Mouse (Mus musculus) gastrocnemius, postnatal 25 days (tissue): Measurements from ENCODE around the gene Sctr. TPM values are rescaled to one million over a fixed set of nuclear protein-coding genes. Genes with fewer than 3 reads are reported as not detected.

Experiments used
- DNase-seq: peaks from one replicate; pipeline ENCODE4 v3.0.0; 2022
- total RNA-seq, 2 experiments: library from RNA; stranded (reverse); gene quantifications; 1 replicate in 1 of 2; 2 replicates in 1 of 2; pipeline ENCODE4 v1.2.3; 2021

The Sctr gene
- total RNA-seq, 2 experiments from 2014 or later = 3.0 to 3.8 TPM

- DNase-seq = no peak
These were observed 62.4 kb downstream of the Sctr start for GRCm38 (mm10) chr1:120069120-120069519.

- no peak for DNase-seq
These were observed 63.5 kb downstream of the Sctr start for GRCm38 (mm10) chr1:120070168-120070567.

GRCm38 (mm10) chr1:120071133-120071532 lies 64.4 kb downstream of the Sctr start:
- DNase-seq = no peak

GRCm38 (mm10) chr1:120072900-120073299 lies 66.2 kb downstream of the Sctr start:
- DNase-seq = no peak

DNA sequence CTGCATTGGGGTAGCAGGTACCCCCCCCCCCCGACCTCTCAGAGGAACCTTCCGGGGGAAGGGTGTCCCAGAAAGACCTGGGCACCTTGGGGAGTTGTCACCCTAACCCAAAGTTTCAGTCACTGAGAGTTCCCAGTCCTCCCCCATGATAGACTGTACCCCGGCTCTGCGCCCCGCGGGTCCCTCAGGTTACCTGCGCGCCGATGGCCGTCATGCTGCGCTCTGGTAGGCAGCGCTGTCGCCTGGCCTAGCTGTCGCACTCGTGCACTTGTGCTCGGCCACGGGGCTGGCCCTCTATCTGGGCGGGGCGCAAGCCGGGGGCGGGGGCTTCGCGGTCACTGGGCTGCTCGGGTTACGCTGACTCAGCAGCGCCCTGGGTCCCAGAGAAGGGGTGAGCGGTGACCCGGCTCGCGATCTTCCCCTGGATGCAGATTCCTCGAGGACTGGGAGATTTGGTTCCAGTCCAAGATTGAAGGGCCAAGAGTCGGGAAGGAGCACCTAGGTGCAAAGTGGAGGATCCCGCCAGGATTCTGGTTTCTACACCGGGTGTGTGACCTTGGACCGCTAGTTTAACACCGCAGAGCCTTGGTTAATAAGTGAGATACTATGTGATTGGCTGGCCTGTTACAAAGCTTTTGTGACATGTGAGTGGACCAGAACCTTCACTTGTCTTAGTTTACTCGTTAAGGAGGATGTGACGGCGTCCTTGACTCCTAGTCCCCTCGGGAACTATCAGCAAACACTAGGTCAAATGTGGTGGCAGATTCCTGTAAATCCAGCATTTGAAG lies 67.0 kb downstream of the Sctr start, which contains the start of gene Tmem37:
Tmem37 (minus strand) TSS at position 556 of the 788 bp plus-strand sequence.
- DNase-seq = peak; percentile 76

- no peak for DNase-seq
These were observed 67.6 kb downstream of the Sctr start for GRCm38 (mm10) chr1:120074307-120074702.

GRCm38 (mm10) chr1:120074931-120075330 lies 68.2 kb downstream of the Sctr start:
- DNase-seq = no peak

DNA sequence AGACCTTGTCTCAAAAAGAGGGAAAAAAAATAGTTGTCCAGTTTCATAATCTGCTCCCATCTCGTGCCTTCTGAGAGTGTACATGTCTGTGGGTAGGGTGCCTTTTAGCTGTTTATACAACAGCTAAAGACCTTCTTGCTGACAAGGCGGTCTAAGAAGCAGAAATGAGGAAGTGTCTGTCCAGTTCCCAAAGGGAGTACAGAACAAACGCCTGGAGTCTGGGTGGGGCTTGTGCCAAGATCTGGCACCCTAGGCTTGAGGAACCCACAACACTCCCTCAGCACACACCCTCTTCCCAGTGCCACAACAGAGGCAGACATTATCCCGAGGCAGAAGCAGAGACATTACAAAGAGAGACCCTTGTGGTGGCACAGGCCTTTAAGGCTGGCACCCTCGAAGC lies 68.8 kb downstream of the Sctr start:
- no peak for DNase-seq

DNA sequence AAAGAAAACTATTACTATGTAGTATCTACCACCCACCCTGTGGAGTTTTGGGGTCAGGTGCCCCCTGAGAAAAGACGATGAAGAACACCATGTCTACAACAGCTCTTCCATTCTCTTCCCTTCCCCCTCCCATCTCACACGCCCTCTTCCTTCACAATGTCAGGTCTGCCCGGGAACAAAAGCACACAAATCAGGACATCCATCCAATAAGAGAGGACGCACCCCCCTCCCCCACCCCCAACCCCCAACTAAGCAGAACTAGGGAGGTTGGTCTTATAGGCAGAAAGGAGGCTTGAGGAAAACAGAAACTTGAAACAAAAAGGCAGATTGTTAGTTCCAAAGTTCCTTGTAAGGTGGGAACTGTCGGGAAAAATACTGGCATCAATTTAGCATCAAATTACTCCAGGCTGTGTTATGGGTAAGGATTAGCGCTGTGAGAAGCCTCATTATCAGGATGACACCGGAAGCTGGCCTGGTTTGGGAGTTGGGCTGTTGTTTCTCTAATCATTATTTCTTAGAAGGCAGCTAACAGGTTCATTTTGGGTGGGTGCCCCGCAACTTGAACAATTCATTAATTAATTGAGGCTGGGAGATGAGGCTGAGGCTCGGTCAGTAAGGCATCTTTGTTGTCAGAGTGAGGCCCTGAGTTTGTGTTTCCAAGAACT lies 71.2 kb downstream of the Sctr start:
- no peak for DNase-seq

DNA sequence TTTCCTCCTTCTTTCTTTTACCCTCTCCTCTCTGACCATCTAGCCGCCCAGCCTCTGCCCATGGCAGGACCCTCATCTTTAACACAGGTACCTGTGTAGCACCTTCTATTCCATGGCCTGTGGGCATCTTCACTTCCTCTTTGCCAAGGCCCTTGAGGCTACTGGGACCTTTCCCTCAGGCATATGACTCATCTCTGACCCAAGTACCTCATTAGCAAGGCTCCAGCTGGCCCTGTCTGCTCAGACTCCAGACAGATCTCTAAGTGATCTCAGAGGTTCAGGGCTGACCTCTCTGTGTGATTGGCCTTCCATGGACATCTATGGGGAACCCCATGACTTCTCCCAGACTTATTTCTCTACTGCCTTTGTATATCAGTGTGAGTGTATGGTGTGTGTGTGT lies 73.9 kb downstream of the Sctr start:
- DNase-seq = no peak

DNA sequence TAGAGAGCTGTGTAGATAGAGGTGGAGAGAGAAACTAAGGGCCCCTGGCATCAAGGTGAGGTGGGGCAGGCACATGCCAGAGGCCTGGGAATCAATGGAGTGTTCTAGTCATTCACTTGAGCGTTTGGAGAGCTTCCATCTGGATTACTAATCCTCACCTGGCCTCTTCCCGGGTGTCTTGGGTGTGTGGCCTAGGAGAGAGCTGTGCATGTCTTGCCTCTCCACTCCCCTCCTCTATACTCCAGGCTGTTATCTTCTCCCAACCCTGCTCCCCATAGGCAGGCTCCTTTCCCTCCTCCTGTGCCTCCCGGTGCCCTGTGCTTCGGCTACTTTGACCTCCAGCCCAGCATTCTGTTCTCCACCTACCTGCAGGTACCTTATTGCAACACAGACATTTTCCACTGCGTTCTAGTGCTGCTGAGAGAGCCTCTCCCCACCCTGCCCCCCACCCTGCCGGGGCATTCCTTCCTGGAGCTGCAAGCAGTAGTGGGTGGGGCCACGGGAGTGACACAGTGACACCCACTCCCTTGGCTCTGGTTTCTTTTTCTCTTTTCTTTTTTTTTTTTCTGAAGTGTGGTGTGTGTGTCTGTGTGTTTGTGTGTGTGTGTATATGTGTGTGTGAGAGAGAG lies 76.4 kb downstream of the Sctr start:
- no peak for DNase-seq

GRCm38 (mm10) chr1:120083921-120084517 lies 77.3 kb downstream of the Sctr start:
- DNase-seq = no peak

GRCm38 (mm10) chr1:120085696-120086095 lies 79.0 kb downstream of the Sctr start:
- DNase-seq = no peak

GRCm38 (mm10) chr1:120086644-120087043 lies 80.0 kb downstream of the Sctr start:
- DNase-seq = no peak

- no peak for DNase-seq
These were observed 82.5 kb downstream of the Sctr start for GRCm38 (mm10) chr1:120089180-120089579.

- peak; percentile 38 for DNase-seq
These were observed 84.3 kb downstream of the Sctr start for GRCm38 (mm10) chr1:120090880-120091570.

GRCm38 (mm10) chr1:120093482-120094134 lies 86.9 kb downstream of the Sctr start:
- DNase-seq = peak; percentile 74

GRCm38 (mm10) chr1:120094920-120095319 lies 88.2 kb downstream of the Sctr start:
- DNase-seq = no peak

DNA sequence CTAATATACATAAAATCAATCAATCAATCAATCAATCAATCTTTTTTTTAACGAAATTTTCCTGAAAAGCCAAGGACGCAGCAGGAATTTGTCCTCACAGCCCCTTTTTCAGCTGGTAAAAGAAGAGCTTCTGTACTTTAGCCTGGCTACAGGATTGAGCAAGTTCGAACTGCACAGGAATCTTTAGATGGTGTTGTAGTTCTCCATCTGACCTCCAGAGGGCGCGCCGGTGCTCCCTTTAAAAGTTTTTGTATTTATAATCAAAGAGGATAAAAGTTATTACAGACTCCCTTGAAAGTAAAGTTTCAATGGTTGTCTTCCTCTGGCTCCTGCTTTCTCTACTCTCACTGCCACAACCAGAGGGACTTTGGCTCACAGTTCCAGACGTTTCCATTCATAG lies 91.6 kb downstream of the Sctr start:
- DNase-seq = no peak

- DNase-seq = peak; percentile 23
These were observed 92.8 kb downstream of the Sctr start for GRCm38 (mm10) chr1:120099483-120099882.

DNA sequence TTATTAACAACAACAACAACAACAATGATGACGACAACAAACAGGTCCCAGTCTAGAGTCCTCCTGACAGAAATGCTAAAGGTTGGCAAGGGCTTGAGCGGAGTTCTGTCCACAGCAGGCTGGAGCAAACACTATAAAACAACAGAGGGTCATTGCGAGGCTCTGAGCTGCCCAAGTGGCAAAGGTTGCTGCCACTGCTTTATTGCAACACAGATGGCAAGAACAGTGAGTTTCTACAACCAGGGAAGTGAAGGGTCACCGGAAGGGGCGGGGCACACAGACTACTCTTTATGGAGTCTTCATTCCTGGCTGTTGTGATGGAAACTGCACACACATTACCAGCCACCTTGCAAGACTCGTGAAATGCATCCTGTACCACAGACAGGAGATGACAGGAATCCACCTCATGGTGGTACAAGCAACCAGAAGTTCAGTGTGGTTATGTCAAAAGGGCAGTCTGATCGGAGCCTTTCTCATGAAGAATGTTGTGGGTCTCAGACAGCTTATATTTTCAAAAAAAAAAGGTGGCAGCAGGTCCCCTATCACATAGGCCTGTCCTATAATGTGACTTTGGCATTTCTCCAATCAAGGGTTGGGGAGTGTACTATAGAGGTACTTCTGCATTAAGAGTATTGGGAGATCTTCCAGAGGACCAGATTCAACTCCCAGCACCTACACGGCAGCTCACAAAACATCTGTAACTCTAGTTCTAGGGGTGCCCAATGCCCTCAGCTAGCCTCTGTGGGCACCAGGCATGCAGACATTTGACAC lies 93.9 kb downstream of the Sctr start:
- no peak for DNase-seq
